Mouse (Mus musculus) megakaryocyte-erythroid progenitor cell, adult 5-6 weeks (primary cell): ENCODE results near the gene Spata9. TPM values are rescaled to one million over a fixed set of nuclear protein-coding genes. Genes with fewer than 3 reads are reported as not detected.
"Not testable (repeated sequence)": the region's sequence is repeated elsewhere in the genome, so short reads cannot be mapped to it uniquely, and the experiment has no call there.

Experiments
- ATAC-seq: replicated peaks from 2 replicates; pipeline ENCODE4 v1.8.0; 2016; ENCODE audit warnings: mild to moderate bottlenecking, inconsistent platforms; ENCODE audit not compliant: severe bottlenecking, poor library complexity, low FRiP score, low TSS enrichment
- total RNA-seq, 2 experiments: library from RNA; stranded (forward) in 1 of 2; stranded (reverse) in 1 of 2; fragments of 200-1000, 215-1000 nt in 1 of 2; fragments of >200 nt in 1 of 2; fragmentation: Nextera tagmentation in 1 of 2; gene quantifications; 2 replicates each; pipeline ENCODE4 v1.2.3; 2014 to 2017

Gene Spata9
- 0.98 TPM in 1 of 2 replicates, not detected in the other for total RNA-seq (2014; fragmentation: Nextera tagmentation)
- not detected in 2 replicates for total RNA-seq (2017)

GRCm38 (mm10) chr13:75966850-75967249 lies at the start of gene Spata9:
TSS of gene Spata9 (plus strand) at chr13:75967150.
- ATAC-seq = no peak

- no peak for ATAC-seq
These were observed 39.0 kb upstream of the Spata9 start for GRCm38 (mm10) chr13:75927951-75928350.

DNA sequence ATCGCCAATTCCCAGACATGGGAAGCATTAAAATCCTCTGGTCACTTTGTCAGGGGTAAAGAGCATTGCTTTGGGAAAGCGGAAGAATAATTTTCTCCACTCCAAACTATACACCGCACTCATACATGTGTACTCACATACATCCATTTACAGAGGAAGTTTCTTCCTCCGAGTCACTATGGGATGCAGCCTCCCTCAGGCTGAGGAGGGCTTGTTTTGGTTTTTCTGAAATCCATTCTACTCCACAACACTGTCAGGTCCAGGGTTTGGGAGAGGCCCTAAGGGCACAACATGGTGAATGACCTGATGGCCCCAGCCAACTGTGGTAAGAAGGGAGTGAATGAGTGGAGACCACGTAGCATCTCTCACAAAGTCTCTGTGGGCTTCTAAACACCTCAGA lies 37.9 kb upstream of the Spata9 start:
- not testable (repeated sequence) for ATAC-seq

- no peak for ATAC-seq
These were observed 36.9 kb upstream of the Spata9 start for GRCm38 (mm10) chr13:75930023-75930422.

- ATAC-seq = no peak
These were observed 36.3 kb upstream of the Spata9 start for GRCm38 (mm10) chr13:75930660-75931059.

GRCm38 (mm10) chr13:75931073-75931472 lies 35.9 kb upstream of the Spata9 start:
- no peak for ATAC-seq

GRCm38 (mm10) chr13:75933287-75933686 lies 33.7 kb upstream of the Spata9 start:
- no peak for ATAC-seq

- ATAC-seq = no peak
These were observed 28.1 kb upstream of the Spata9 start for GRCm38 (mm10) chr13:75938866-75939265.

DNA sequence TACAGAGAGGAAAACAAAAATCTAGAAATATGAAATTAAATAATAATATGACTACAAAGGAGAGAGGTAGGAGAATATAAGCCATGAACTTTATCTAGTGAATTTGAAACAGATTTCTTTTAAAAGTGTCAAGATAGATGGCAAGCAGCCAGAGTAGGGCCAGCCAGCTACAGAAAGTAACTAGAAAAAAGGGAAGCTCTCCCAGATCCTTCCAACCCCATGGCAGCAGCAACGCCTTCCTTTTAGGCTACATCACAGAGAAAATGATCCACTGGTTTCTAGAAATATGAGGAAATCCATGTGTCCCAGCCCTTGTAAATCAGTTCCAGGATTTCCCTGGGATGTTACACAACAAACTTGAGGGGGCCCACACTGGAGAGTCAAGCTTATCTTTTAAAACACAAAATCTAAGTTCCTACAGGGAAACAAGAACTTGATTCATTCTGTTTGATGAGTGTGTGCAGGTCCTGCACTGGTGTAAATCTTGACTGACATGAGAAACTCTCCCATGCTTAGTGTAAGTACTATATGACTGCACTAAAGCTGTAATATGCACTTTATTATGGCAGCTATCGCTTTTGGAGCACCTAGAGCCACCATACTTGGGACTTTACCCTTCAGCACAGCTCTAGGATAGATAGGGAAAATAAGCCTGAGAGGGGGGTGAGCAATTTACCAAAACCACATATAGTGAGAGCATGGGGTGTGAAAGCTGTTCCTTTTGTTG lies 26.0 kb upstream of the Spata9 start:
- ATAC-seq = no peak

- ATAC-seq = no peak
These were observed 25.2 kb upstream of the Spata9 start for GRCm38 (mm10) chr13:75941518-75942295.

GRCm38 (mm10) chr13:75942731-75943130 lies 24.2 kb upstream of the Spata9 start:
- ATAC-seq = no peak

GRCm38 (mm10) chr13:75943189-75944043 lies 23.5 kb upstream of the Spata9 start, which contains the start of gene Rhobtb3:
TSS of gene Rhobtb3 (minus strand) at chr13:75943925.
- ATAC-seq = peak; percentile 78

GRCm38 (mm10) chr13:75944044-75944820 lies 22.7 kb upstream of the Spata9 start:
- ATAC-seq = no peak

DNA sequence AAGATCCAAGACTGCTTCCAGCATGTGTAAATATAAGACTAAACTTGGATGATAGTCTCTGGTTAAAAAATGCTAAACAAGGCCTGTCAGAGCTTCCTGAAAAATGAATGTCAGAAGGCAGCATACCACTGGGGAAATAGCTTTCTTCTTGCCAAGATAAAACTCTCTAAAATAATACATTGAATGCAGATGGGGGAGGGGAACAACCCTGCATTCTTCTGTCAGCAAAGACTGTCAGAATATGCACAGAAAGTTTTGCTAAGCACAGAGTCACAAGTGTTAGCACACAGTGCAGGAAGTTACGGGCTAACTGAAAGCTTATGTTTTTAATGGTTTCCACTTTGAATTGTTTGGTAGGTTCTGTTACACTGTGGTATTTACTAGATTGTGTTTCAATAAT lies 16.7 kb upstream of the Spata9 start:
- ATAC-seq = no peak

DNA sequence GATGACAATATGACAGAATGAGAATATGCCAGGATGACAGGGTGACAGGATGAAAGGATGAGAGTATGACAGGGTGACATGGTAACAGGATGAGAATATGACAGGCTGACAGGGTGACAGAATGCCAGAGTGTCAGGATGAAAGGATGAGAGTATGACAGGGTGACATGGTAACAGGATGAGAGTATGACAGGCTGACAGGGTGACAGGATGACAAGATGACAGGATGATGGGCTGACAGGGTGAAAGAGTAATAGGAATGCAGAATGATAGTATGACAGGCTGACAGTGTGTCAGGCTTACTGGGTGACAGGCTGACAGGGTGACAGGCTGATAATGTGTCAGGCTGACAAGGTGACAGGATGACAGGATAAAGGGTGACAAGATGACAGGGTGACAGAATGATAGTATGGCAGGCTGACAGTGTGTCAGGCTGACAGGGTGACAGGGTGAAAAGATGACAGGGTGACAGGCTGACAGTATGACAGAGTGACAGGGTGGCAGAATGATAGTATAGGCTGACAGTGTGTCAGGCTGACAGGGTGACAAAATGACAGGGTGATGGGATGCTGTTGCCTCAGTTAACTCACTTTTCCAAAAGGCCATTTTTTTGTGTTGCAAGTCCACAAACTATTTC lies 11.5 kb upstream of the Spata9 start:
- peak; percentile 37; the same call in 1 of the 2 replicates for ATAC-seq

GRCm38 (mm10) chr13:75974481-75974880 lies 7.5 kb downstream of the Spata9 start:
- ATAC-seq = no peak

- ATAC-seq = peak; percentile 50
These were observed 8.7 kb downstream of the Spata9 start for GRCm38 (mm10) chr13:75975629-75976028.

- ATAC-seq = peak; percentile 81
These were observed 9.3 kb downstream of the Spata9 start for GRCm38 (mm10) chr13:75976218-75976617.
